Mouse (Mus musculus): ENCODE results near the gene Slc15a5. TPM values are rescaled to one million over a fixed set of nuclear protein-coding genes. Genes with fewer than 3 reads are reported as not detected.
A peak's percentile ranks its signal among the peaks of the same experiment; 100 is the strongest.

Gene Slc15a5
- total RNA-seq, 2 experiments from 2014 or later = not detected

- DNase-seq = no peak
These were observed 119.5 kb downstream of the Slc15a5 start for GRCm38 (mm10) chr6:137960023-137960778.

- no peak for DNase-seq
These were observed 122.1 kb downstream of the Slc15a5 start for GRCm38 (mm10) chr6:137957630-137958029.

- no peak for DNase-seq
These were observed 122.8 kb downstream of the Slc15a5 start for GRCm38 (mm10) chr6:137956783-137957429.

- no peak for DNase-seq
These were observed 133.2 kb downstream of the Slc15a5 start for GRCm38 (mm10) chr6:137946520-137946919.

GRCm38 (mm10) chr6:137940374-137941218 lies 139.1 kb downstream of the Slc15a5 start:
- no peak for DNase-seq

GRCm38 (mm10) chr6:137937541-137937940 lies 142.2 kb downstream of the Slc15a5 start:
- DNase-seq = peak; percentile 47

- DNase-seq = no peak
These were observed 143.4 kb downstream of the Slc15a5 start for GRCm38 (mm10) chr6:137936268-137936667.

GRCm38 (mm10) chr6:137935857-137936256 lies 143.9 kb downstream of the Slc15a5 start:
- DNase-seq = no peak

GRCm38 (mm10) chr6:137935341-137935740 lies 144.4 kb downstream of the Slc15a5 start:
- peak; percentile 58 for DNase-seq

GRCm38 (mm10) chr6:137934545-137935298 lies 145.0 kb downstream of the Slc15a5 start:
- peak; percentile 26 for DNase-seq

Other genes starting within 250 kb of the Slc15a5 start
- 100 to 1,000 TPM; 726 to 864 TPM for gene Mgst1, start 60.4 kb upstream of the Slc15a5 start, total RNA-seq (2021)